Mouse (Mus musculus) lung, adult 2 months (tissue): ENCODE measurements around the gene Syn1. TPM values are rescaled to one million over a fixed set of nuclear protein-coding genes. Genes with fewer than 3 reads are reported as not detected.

Source experiments
- DNase-seq: peaks from one replicate; pipeline ENCODE4 v3.0.0; 2022
- H3K4me1 ChIP-seq: fragments of 200-500 bp; 2 replicates; pipeline ENCODE4 v1.6.1; 2011; ENCODE audit warnings: low read length; ENCODE audit not compliant: control insufficient read depth, insufficient read depth
- H3K4me3 ChIP-seq: fragments of 200-500 bp; replicated peaks from 2 replicates; pipeline ENCODE3; 2011; ENCODE audit warnings: low read depth, mild to moderate bottlenecking, control low read depth, low read length; ENCODE audit errors: extremely low read depth
- CTCF ChIP-seq: fragments of 200-500 bp; IDR thresholded peaks from 2 replicates; pipeline ENCODE4 v1.5.1; 2011; ENCODE audit warnings: mild to moderate bottlenecking, low read length, control low read depth; ENCODE audit not compliant: insufficient read depth
- POLR2A ChIP-seq: fragments of 200-500 bp; IDR thresholded peaks from 2 replicates; pipeline ENCODE4 v1.6.1; 2011; ENCODE audit warnings: low read depth, mild to moderate bottlenecking, control low read depth, low read length, borderline replicate concordance; ENCODE audit errors: extremely low read depth
- WGBS: fragments of 180-500 bp; shearing (Covaris S2); methylation state at CpG from one replicate; pipeline ENCODE4 v1.1.7; 2018; 5-methylcytosine and 5-hydroxymethylcytosine counted together
- polyA plus RNA-seq: library from polyadenylated mRNA; depleted of rRNA; stranded (reverse); fragments of >200 nt; gene quantifications from 2 replicates; pipeline ENCODE4 v1.2.3, GENCODE M21; 2012

Gene Syn1
- polyA plus RNA-seq, 1 experiment: 1.2 TPM

DNA sequence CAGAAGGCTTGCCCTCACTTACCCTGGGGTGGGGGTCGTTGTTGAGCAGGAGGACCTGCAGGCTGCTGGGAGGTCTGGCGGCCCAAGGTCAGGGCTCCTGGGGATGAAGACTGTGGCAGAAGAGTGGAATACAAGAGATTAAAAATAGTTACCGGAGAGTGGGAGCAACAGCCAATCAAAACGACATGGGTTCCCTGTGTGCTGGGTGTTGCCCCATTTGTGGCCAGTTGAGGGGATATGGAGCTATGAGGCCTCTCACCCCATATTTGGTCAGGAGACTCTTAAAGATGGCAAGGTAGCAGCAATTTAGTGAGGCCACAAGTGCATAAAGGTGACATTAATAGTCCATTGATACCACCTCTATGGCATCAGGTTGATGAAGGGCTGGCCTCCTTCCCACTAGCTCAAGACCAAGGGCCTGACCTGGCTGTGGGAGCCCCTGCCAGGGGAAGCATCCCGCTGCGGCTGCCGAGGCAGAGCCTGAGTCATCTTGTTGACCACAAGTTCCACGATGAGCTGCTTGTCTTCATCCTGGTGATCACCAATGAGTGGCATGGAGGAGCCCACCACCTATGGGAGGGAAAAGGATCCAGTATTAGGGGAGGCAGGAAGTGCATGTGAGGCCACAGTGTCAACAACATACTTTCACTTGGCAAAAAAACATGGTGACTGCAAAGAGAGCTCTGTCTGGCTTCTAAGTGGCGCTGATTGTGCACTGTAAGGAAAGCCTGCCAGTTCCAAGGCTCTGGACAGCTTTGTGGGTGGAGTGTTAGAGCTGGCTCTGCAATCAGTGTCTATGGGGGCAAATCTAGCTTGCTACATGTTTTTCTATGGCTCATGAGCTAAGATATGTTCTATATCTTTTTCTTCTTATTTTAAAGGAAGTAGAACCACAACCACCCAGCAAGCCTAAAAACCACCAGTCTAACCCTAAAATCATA is 57.4 kb downstream of the Syn1 start:
- no peak overlapping the region for H3K4me3 ChIP-seq
- no peak for TF ChIP-seq CTCF
- TF ChIP-seq POLR2A: no peak
- peaks cover 2% of the 10 kb centered on the region for H3K4me1 ChIP-seq
- no peak for DNase-seq
- WGBS: 70% methylated on average over 9 of the region's 9 CpGs

DNA sequence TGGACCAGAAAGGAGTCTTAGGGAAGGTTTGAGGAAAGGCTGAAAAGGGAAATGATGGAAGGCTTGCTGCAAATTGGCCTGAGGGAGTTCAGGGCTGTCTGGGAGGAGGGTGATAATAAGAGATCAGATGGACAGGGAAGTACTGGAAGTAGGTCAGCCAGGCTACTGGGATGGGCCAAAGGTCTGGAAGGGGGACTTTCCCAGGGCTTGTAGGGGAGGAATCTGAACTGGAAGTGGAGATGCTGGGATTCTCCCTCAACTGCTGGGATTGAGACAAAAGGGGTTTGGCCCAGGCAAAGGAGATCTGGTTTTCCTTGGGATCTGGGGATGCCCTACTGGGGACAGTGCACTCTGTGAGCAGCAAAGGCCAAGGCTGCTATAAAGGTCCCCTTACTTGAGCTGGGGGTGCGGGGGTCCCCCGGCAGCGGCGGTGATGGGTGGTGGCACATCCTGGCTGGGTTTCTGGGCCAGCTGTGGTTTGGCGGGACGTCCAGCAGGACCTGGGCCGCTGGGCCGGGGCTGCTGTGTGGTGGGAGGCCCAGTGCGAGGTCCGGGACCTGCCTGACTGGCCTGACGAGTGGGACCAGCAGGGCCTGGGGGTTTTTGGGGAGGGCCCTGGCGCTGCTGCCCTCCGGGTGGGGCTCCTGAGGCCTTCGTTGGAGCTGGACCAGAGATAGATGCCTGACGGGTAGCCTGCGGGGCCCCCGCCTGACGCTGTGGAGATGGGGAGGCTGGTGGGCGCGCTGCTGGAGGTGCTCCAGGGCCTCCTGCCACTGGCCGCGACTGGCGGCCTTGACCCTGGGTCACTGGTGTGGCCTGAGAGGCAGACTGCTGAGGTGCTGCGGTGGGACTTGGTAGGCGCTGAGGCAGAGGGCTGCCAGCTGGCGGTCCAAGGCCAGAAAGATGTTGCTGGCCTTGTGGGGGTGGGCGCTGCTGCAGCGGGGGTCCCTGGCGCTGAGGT is 58.4 kb downstream of the Syn1 start:
- TF ChIP-seq CTCF (no peak), POLR2A (no peak)
- 45% methylated on average over 29 of the region's 29 CpGs for WGBS
- Histone ChIP-seq H3K4me3 (no peak overlapping the region), H3K4me1 (peaks cover 2% of the 10 kb centered on the region)
- no peak for DNase-seq

GRCm38 (mm10) chrX:20861453-20862104 is 59.2 kb downstream of the Syn1 start:
- TF ChIP-seq CTCF: no peak
- no peak for TF ChIP-seq POLR2A
- H3K4me1 ChIP-seq: peaks cover 2% of the 10 kb centered on the region
- WGBS: 48% methylated on average over 5 of the region's 5 CpGs
- H3K4me3 ChIP-seq: no peak overlapping the region
- no peak for DNase-seq

DNA sequence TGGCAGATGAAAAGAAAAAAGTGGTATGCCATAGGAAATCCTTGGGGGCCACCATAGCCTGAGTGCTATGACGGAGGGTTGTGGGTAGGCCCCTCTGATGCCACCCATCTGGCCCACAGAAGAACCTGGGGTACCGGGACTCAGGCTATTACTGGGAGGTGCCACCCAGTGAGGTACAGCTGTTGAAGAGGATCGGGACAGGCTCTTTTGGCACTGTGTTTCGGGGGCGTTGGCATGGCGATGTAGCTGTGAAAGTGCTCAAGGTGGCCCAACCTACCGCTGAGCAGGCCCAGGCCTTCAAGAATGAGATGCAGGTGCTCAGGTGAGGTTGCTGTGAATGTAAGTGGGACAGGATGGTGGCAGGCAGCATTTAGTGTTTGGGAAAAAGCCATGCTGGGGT is 67.0 kb downstream of the Syn1 start:
- TF ChIP-seq CTCF (no peak), POLR2A (no peak)
- no peak for DNase-seq
- Histone ChIP-seq H3K4me3 (no peak overlapping the region), H3K4me1 (peaks cover 5% of the 10 kb centered on the region; the same call in 1 of the 2 replicates)
- WGBS: 81% methylated on average over 7 of the region's 7 CpGs

DNA sequence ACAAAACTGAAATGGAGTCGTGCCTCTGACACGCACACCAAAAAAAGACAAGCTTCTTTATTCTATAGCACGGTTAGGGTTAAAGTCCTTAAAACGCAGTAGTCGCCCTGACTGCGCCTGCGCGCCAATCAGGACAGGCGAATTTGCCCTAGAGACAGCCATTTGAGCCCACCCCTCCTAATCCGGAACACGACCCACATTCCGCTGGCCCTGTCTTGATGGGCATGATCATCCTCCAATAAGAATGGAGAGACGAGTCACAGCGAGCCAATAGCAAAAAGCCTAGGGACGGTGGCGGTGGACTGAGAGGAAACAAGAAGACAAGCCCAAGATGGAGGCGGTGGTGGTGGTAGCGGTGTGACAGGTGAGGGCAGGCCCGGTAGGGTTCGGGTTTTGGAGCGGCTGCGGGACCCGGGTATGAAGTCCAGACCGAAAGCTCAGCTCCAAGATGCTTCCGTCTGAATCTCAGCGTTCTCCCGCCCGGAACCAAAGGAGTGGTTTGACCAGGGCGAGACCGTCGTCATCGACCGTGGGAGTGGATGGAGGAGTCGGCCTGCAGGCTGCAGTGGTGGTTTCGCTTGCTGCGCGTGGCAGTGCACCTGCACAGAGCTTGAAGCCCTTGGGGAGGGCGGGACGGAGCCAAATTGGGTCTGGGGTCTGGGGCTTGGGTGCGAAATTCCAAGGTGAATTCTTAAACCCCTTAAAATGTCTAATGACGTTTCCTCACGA is 72.4 kb downstream of the Syn1 start:
- TF ChIP-seq POLR2A (peak; percentile 90; the same call in 1 of the 2 replicates), CTCF (no peak)
- WGBS: 29% methylated on average over 42 of the region's 42 CpGs
- Histone ChIP-seq H3K4me3 (peak overlapping the region; percentile 93), H3K4me1 (peaks cover 5% of the 10 kb centered on the region; the same call in 1 of the 2 replicates)
- DNase-seq: peak; percentile 76

DNA sequence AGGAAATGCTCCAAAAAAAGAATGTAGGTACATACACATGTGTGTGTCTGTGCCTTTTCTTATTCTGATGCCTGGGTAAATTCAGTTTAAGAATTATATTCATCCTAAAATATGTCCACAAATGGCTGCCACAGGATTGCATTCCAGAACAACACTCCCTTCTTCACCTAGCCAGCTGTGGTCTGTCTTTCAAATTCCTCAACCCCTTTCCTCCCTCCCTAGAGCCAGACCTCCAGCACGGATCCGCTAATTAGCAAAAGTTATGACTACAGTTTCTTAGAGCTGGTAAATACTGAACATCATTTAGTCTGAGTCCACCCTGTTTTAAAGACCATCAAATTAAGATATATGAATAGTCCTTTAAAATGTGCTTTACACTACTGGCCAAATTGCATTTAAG is 73.0 kb downstream of the Syn1 start:
- WGBS: 33% methylated on average over 2 of the region's 2 CpGs
- DNase-seq: no peak
- Histone ChIP-seq H3K4me3 (no peak overlapping the region), H3K4me1 (peaks cover 5% of the 10 kb centered on the region; the same call in 1 of the 2 replicates)
- TF ChIP-seq CTCF: no peak
- TF ChIP-seq POLR2A: no peak

DNA sequence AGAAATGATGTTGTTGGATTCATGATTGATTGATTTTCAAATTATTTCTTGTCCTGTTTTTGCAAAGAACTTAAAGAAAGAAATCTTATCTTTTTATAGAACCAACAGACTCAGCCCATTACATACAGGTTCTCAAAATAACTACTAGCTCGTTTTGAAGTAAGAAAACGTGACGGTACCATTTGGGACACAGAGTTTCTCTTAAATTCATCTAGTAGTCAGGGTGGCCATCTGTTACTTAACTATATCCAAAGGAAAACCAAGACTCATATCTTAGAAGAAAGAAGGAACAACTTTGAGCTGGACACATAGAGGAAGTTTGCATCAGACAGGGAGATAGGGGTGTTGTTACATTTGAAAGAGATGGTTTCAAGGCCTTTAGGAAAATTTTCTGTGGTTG is 73.6 kb downstream of the Syn1 start:
- no peak for TF ChIP-seq CTCF
- TF ChIP-seq POLR2A: no peak
- Histone ChIP-seq H3K4me1 (peaks cover 5% of the 10 kb centered on the region; the same call in 1 of the 2 replicates), H3K4me3 (no peak overlapping the region)
- WGBS: 77% methylated on average over 3 of the region's 3 CpGs
- no peak for DNase-seq

- H3K4me3 ChIP-seq: no peak overlapping the region
- no peaks in the 10 kb centered on the region for H3K4me1 ChIP-seq
- 23% methylated on average over 5 of the region's 5 CpGs for WGBS
- TF ChIP-seq CTCF: no peak
- TF ChIP-seq POLR2A: no peak
- peak; percentile 14 for DNase-seq
Observed at GRCm38 (mm10) chrX:20828934-20829333, 91.9 kb downstream of the Syn1 start.

DNA sequence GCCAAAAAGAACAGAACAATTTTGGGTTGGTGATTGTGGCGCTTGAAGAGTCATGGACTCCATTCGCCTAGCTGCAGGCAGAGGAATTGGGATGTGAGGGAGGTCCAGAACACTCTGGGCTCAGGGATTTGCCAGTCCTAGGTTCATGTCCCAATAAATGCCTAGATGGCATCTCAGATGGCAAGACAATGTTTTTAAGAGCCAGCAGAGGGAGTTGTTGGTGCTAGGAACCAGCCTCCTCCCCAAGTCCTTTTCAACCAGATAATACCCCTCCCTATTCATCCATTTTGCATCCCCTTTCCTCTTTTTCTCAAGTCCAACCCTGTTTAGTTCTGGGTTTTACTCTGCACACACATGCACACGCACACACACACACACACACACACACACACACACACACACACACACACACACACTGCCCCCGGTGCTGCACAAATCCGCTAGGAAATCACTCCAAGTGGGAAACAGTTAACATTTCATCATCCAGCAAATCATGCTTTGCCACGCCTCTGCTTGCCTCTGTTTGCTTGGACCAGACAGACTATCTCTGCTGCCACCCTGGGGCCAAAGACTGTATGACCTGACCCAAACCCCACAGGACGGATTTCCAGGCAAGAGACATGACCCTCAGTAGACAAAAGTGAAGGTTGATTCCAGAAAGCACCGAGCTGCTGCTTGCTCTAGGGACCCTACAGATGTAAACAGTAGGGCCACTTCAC is 100.9 kb downstream of the Syn1 start:
- 0 out of 2 replicates have a peak, but pooled peaks cover 2% of the 10 kb centered on the region for H3K4me1 ChIP-seq
- peak overlapping the region; percentile 36 for H3K4me3 ChIP-seq
- TF ChIP-seq POLR2A (no peak), CTCF (peak; percentile 60)
- 37% methylated on average over 8 of the region's 8 CpGs for WGBS
- peak; percentile 37 for DNase-seq
